Mouse (Mus musculus) testis, adult 2 months (tissue): ENCODE results near the gene Srpk3. TPM values are rescaled to one million over a fixed set of nuclear protein-coding genes. Genes with fewer than 3 reads are reported as not detected.

Experiments used
- H3K27ac ChIP-seq: fragments of 200-500 bp; 2 replicates; pipeline ENCODE4 v1.5.1; 2012; ENCODE audit warnings: low read depth, low read length; ENCODE audit not compliant: control insufficient read depth, insufficient read depth
- H3K27me3 ChIP-seq: fragments of 200-500 bp; 2 replicates; pipeline ENCODE4 v1.6.1; 2012; ENCODE audit warnings: mild to moderate bottlenecking, low read length, moderate library complexity; ENCODE audit not compliant: control insufficient read depth, insufficient read depth
- H3K36me3 ChIP-seq: fragments of 200-500 bp; 2 replicates; pipeline ENCODE4 v1.6.1; 2012; ENCODE audit warnings: mild to moderate bottlenecking, low read length; ENCODE audit not compliant: control insufficient read depth, insufficient read depth
- H3K4me1 ChIP-seq: fragments of 200-500 bp; 2 replicates; pipeline ENCODE4 v1.6.1; 2012; ENCODE audit warnings: low read length; ENCODE audit not compliant: control insufficient read depth, insufficient read depth
- H3K4me3 ChIP-seq: fragments of 200-500 bp; 2 replicates; pipeline ENCODE4 v1.5.1; 2012; ENCODE audit warnings: low read depth, mild to moderate bottlenecking, low read length, moderate library complexity, mixed read lengths; ENCODE audit not compliant: control insufficient read depth
- CTCF ChIP-seq: fragments of 200-500 bp; IDR thresholded peaks from 2 replicates; pipeline ENCODE4 v1.5.1; 2012; ENCODE audit warnings: low read depth, mild to moderate bottlenecking, inconsistent platforms, low read length, moderate library complexity; ENCODE audit not compliant: control insufficient read depth, insufficient read depth, insufficient replicate concordance
- POLR2A ChIP-seq: fragments of 200-500 bp; IDR thresholded peaks from 2 replicates; pipeline ENCODE4 v1.6.1; 2012; ENCODE audit warnings: low read depth, mild to moderate bottlenecking, inconsistent platforms, low read length, moderate library complexity; ENCODE audit not compliant: control insufficient read depth
- polyA plus RNA-seq: library from polyadenylated mRNA; depleted of rRNA; stranded (reverse); fragments of >200 nt; gene quantifications from 2 replicates; pipeline ENCODE4 v1.2.3, GENCODE M21; 2012

The Srpk3 gene
- polyA plus RNA-seq, 1 experiment, result 0.64 TPM

DNA sequence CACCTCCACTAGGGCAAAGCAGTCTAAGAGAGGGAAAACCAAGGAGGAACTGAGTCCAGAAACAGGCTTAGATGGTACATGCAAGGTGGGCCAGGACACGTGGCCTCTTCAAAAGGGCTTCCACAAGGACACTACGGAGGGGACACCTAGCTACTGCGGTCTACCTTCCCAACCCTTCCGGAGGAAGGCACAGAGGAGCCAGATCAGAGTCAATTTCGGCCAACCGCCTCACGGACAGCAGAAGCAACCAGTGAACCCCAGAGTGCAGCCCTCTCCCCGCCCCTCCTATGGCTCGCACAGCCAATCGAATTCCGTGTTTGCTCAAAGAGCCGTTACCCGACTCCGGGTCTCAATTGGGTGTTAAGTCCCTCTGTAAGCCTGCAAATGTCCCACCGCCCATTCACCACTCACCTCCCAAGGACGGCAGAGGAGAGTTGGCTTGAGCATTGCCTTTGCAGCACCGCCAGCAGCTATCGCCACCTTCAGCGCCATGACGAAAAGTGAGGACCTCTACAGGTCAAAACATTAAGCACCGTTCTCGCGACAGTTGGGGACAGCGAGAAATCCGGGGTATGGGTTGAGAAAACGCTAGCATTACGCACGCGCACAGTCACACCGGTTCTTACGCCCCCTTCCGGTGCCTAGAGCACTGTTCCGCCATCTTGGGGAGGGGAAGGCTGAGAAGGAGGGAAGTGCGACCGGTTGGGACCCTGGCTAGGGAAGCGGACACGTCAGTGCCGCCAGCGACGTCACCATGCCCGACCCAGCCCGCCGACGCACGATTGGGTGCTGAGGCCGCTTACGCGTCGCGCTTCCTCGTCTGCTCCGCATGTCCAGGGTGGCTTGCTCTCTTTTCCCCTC is 12.4 kb downstream of the Srpk3 start, which contains the start of the genes Idh3g and Ssr4:
Idh3g (minus strand) TSS at position 534 of the 861 bp plus-strand sequence.
Ssr4 (plus strand) TSS at position 665 of the 861 bp plus-strand sequence.
- H3K36me3 ChIP-seq, result no peaks in the 10 kb centered on the region
- peaks cover 4% of the 10 kb centered on the region for H3K4me1 ChIP-seq
- H3K27ac ChIP-seq, result peak within 1 kb of the TSS; percentile 92
- H3K27me3 ChIP-seq, result no peaks in the 10 kb centered on the region
- peak within 1 kb of the TSS; percentile 90 for H3K4me3 ChIP-seq
- no peak; the same call in 1 of the 2 replicates for TF ChIP-seq POLR2A
- peak; percentile 18; the same call in 1 of the 2 replicates for TF ChIP-seq CTCF

GRCm38 (mm10) chrX:73787225-73787558 is 13.0 kb downstream of the Srpk3 start:
- Histone ChIP-seq H3K4me1 (peaks cover 4% of the 10 kb centered on the region), H3K4me3 (peak overlapping the region; percentile 90), H3K27ac (peak overlapping the region; percentile 92), H3K27me3 (no peaks in the 10 kb centered on the region), H3K36me3 (no peaks in the 10 kb centered on the region)
- no peak for TF ChIP-seq POLR2A
- TF ChIP-seq CTCF, result no peak

GRCm38 (mm10) chrX:73788501-73788900 is 14.3 kb downstream of the Srpk3 start:
- Histone ChIP-seq H3K4me3 (no peak overlapping the region), H3K4me1 (peaks cover 4% of the 10 kb centered on the region), H3K27ac (no peak overlapping the region), H3K36me3 (no peaks in the 10 kb centered on the region), H3K27me3 (no peaks in the 10 kb centered on the region)
- no peak for TF ChIP-seq POLR2A

- H3K4me1 ChIP-seq, result peaks cover 5% of the 10 kb centered on the region
- no peak overlapping the region for H3K27ac ChIP-seq
- H3K27me3 ChIP-seq, result no peaks in the 10 kb centered on the region
- H3K4me3 ChIP-seq, result no peak overlapping the region
- TF ChIP-seq POLR2A, result no peak
- no peak for TF ChIP-seq CTCF
- no peaks in the 10 kb centered on the region for H3K36me3 ChIP-seq
Observed at GRCm38 (mm10) chrX:73793039-73793438, 18.8 kb downstream of the Srpk3 start.

DNA sequence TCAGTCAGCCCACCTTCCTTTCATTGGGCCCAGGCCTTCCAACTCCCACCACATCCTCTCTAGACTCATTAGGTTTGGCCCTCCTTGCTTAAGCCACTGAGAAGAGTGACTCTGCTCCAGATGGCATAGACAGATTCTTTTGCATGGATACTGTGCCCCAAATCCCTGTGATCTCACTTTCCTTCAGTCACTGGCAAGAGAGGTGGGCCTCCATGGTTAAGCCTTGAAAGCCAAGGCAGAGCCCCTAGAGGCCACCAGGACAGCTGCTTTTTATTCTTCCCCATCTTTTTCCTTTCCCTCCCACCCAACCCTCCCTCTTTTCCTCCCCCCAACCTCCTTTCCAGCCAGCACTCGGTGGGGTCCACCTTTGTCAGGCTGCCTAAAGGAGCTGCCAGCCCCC is 19.3 kb downstream of the Srpk3 start:
- Histone ChIP-seq H3K27me3 (no peaks in the 10 kb centered on the region), H3K27ac (no peak overlapping the region), H3K4me3 (no peak overlapping the region), H3K36me3 (no peaks in the 10 kb centered on the region), H3K4me1 (peaks cover 5% of the 10 kb centered on the region)
- no peak for TF ChIP-seq CTCF
- TF ChIP-seq POLR2A, result no peak

DNA sequence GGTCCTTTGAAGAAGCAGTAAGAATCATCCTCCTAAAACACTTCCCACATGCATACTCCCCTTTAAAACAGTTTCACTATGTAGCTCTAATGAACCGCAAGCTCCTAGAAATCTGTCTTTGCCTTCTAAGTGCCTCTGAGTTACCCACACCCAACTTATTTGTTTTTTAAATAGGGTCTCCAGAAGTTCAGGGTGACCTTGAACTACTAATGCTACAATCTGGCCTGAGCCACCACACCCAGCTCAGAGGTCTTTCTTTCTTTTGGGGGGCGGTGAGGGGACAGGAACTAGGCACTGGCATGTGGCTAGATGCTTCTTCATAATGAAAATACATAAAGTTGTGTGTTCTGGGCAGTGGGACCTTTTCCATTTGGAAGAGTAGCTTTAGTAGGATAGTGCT is 23.3 kb downstream of the Srpk3 start:
- Histone ChIP-seq H3K27ac (no peak overlapping the region), H3K27me3 (no peaks in the 10 kb centered on the region), H3K36me3 (no peaks in the 10 kb centered on the region), H3K4me1 (peaks cover 8% of the 10 kb centered on the region), H3K4me3 (no peak overlapping the region)
- no peak for TF ChIP-seq POLR2A
- no peak for TF ChIP-seq CTCF

DNA sequence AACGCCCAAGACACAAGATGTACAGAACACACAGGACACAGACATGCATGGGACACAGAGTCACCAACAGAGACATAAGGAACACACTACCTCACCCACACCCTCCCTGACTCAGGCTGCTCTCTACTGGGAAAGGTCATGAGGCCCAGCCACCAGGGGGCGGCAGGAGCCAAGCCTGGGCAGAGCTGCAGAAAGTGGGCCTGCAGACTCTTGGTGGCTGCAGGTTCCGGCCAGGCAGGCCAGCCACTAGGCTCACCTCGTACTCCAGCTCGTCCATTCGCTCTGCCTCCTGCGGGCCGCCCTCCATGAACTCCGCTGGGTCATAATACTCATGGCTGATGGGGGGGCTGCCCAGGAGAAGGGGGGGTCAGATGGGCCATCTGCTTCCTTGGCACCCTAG is 24.3 kb downstream of the Srpk3 start:
- TF ChIP-seq CTCF, result peak; percentile 55
- no peak for TF ChIP-seq POLR2A
- H3K27ac ChIP-seq, result no peak overlapping the region
- no peaks in the 10 kb centered on the region for H3K27me3 ChIP-seq
- no peaks in the 10 kb centered on the region for H3K36me3 ChIP-seq
- peaks cover 8% of the 10 kb centered on the region for H3K4me1 ChIP-seq
- H3K4me3 ChIP-seq, result no peak overlapping the region

GRCm38 (mm10) chrX:73805814-73806213 is 31.6 kb downstream of the Srpk3 start:
- Histone ChIP-seq H3K27ac (no peak overlapping the region), H3K4me1 (no peaks in the 10 kb centered on the region), H3K4me3 (no peak overlapping the region), H3K36me3 (no peaks in the 10 kb centered on the region), H3K27me3 (no peaks in the 10 kb centered on the region)
- TF ChIP-seq CTCF (no peak), POLR2A (no peak)
